Mouse (Mus musculus) fat pad, adult 2 months (tissue): ENCODE measurements around the gene Slc26a3.

Experiments
- DNase-seq: peaks from one replicate; pipeline ENCODE4 v3.0.0-alpha.2; 2011; ENCODE audit warnings: low read depth, low spot score; ENCODE audit errors: extremely low read depth

Gene Slc26a3

GRCm38 (mm10) chr12:31512634-31513411 is 122.2 kb downstream of the Slc26a3 start:
- no peak for DNase-seq

- no peak for DNase-seq
Observed at GRCm38 (mm10) chr12:31513724-31514503, 123.2 kb downstream of the Slc26a3 start.

GRCm38 (mm10) chr12:31520119-31520518 is 129.4 kb downstream of the Slc26a3 start:
- DNase-seq, result no peak

- DNase-seq, result no peak
Observed at GRCm38 (mm10) chr12:31521371-31521770, 130.7 kb downstream of the Slc26a3 start.
